Mouse (Mus musculus) neural tube, embryonic 14.5 days (tissue): Measurements from ENCODE around the gene Mroh2a. TPM values are rescaled to one million over a fixed set of nuclear protein-coding genes. Genes with fewer than 3 reads are reported as not detected.
"Not testable (repeated sequence)": the region's sequence is repeated elsewhere in the genome, so short reads cannot be mapped to it uniquely, and the experiment has no call there.

Experiments used
- ATAC-seq: fragments of 200-750 bp; cut with Nextera tagmentation; 2 replicates; pipeline ENCODE4 v1.8.0; 2017; ENCODE audit warnings: low read depth, mild to moderate bottlenecking, moderate TSS enrichment, moderate library complexity
- H3K27ac ChIP-seq: fragments of 300-500 bp; sonication (generic); 2 replicates; pipeline ENCODE4 v1.5.1; 2014; ENCODE audit warnings: low read depth, mild to moderate bottlenecking, control low read depth, low read length, moderate library complexity, mixed read lengths
- H3K27me3 ChIP-seq: fragments of 300-500 bp; sonication (generic); 2 replicates; pipeline ENCODE4 v1.6.1; 2014; ENCODE audit warnings: low read length; ENCODE audit not compliant: control insufficient read depth, insufficient read depth
- H3K36me3 ChIP-seq: fragments of 300-500 bp; sonication (generic); 2 replicates; pipeline ENCODE4 v1.6.1; 2014; ENCODE audit warnings: low read length, mixed read lengths; ENCODE audit not compliant: control insufficient read depth, insufficient read depth
- H3K4me1 ChIP-seq: fragments of 300-500 bp; sonication (generic); 2 replicates; pipeline ENCODE4 v1.6.1; 2014; ENCODE audit warnings: low read length; ENCODE audit not compliant: control insufficient read depth, insufficient read depth
- H3K4me2 ChIP-seq: fragments of 300-500 bp; sonication (generic); 2 replicates; pipeline ENCODE4 v1.6.1; 2014; ENCODE audit warnings: mild to moderate bottlenecking, low read depth, low read length, control low read depth
- H3K4me3 ChIP-seq: fragments of 300-500 bp; sonication (generic); 2 replicates; pipeline ENCODE4 v1.5.1; 2014; ENCODE audit warnings: low read depth, low read length, control low read depth, mixed read lengths
- H3K9ac ChIP-seq: fragments of 300-500 bp; sonication (generic); replicated peaks from 2 replicates; pipeline ENCODE4 v1.6.1; 2014; ENCODE audit warnings: low read depth, mild to moderate bottlenecking, control low read depth, low read length, mixed read lengths
- H3K9me3 ChIP-seq: fragments of 300-500 bp; sonication (generic); 2 replicates; pipeline ENCODE4 v1.6.1; 2016; ENCODE audit warnings: low read length; ENCODE audit not compliant: control insufficient read depth
- WGBS: fragments of 180-500 bp; shearing (Covaris S2); extraction: QIAGEN DNeasy Blood & Tissue Kit; methylation state at CpG from one replicate; pipeline ENCODE4 v1.1.7; 2014; 5-methylcytosine and 5-hydroxymethylcytosine counted together
- polyA plus RNA-seq: library from polyadenylated mRNA; unstranded; fragments of >200 nt; fragmentation: Nextera tagmentation; extraction: Ambion mirVana; gene quantifications from 2 replicates; pipeline ENCODE4 v1.2.1, GENCODE M21; 2014

Mroh2a gene
- polyA plus RNA-seq, 1 experiment from 2014 or later, result 0.71 TPM

- H3K27ac ChIP-seq, result no peak overlapping the region
- no peaks in the 10 kb centered on the region for H3K36me3 ChIP-seq
- H3K4me2 ChIP-seq, result no peak overlapping the region
- WGBS, result 69% methylated on average over 2 of the region's 2 CpGs
- H3K9me3 ChIP-seq, result peaks cover 44% of the 10 kb centered on the region
- no peak overlapping the region for H3K4me3 ChIP-seq
- ATAC-seq, result no peak
- no peaks in the 10 kb centered on the region for H3K4me1 ChIP-seq
- H3K27me3 ChIP-seq, result no peaks in the 10 kb centered on the region
- H3K9ac ChIP-seq, result no peak overlapping the region
These were observed 2.6 kb upstream of the Mroh2a start for GRCm38 (mm10) chr1:88224029-88224776.

- not testable (repeated sequence) for H3K27ac ChIP-seq, H3K4me1 ChIP-seq, H3K27me3 ChIP-seq, H3K4me3 ChIP-seq, H3K4me2 ChIP-seq, H3K9ac ChIP-seq, H3K36me3 ChIP-seq, ATAC-seq
- peaks cover 55% of the 10 kb centered on the region for H3K9me3 ChIP-seq
- 36% methylated on average over 2 of the region's 2 CpGs for WGBS
These were observed 1.5 kb upstream of the Mroh2a start for GRCm38 (mm10) chr1:88225301-88225700.

- Histone ChIP-seq H3K36me3 (no peaks in the 10 kb centered on the region), H3K4me1 (no peaks in the 10 kb centered on the region), H3K27ac (no peak overlapping the region), H3K4me2 (no peak overlapping the region), H3K9me3 (peaks cover 59% of the 10 kb centered on the region), H3K27me3 (no peaks in the 10 kb centered on the region), H3K4me3 (no peak overlapping the region), H3K9ac (no peak overlapping the region)
- ATAC-seq, result no peak
These were observed 1.0 kb upstream of the Mroh2a start for GRCm38 (mm10) chr1:88225741-88226140.

- WGBS, result 61% methylated on average over 2 of the region's 2 CpGs
- Histone ChIP-seq H3K4me2 (no peak overlapping the region), H3K4me1 (no peaks in the 10 kb centered on the region), H3K4me3 (no peak overlapping the region), H3K27me3 (no peaks in the 10 kb centered on the region), H3K9ac (no peak overlapping the region), H3K9me3 (peaks cover 71% of the 10 kb centered on the region), H3K36me3 (no peaks in the 10 kb centered on the region), H3K27ac (no peak overlapping the region)
- no peak for ATAC-seq
These were observed 696 bp downstream of the Mroh2a start for GRCm38 (mm10) chr1:88227482-88227881.

GRCm38 (mm10) chr1:88228121-88228520 is 1.3 kb downstream of the Mroh2a start:
- Histone ChIP-seq H3K4me2 (no peak overlapping the region), H3K9ac (no peak overlapping the region), H3K27ac (no peak overlapping the region), H3K4me1 (no peaks in the 10 kb centered on the region), H3K9me3 (peaks cover 78% of the 10 kb centered on the region), H3K27me3 (no peaks in the 10 kb centered on the region), H3K4me3 (no peak overlapping the region), H3K36me3 (no peaks in the 10 kb centered on the region)
- 71% methylated on average over 7 of the region's 7 CpGs for WGBS
- no peak for ATAC-seq

GRCm38 (mm10) chr1:88229566-88229965 is 2.8 kb downstream of the Mroh2a start:
- Histone ChIP-seq H3K27ac (no peak overlapping the region), H3K27me3 (no peaks in the 10 kb centered on the region), H3K4me2 (no peak overlapping the region), H3K4me3 (no peak overlapping the region), H3K4me1 (no peaks in the 10 kb centered on the region), H3K9me3 (peaks cover 92% of the 10 kb centered on the region), H3K36me3 (no peaks in the 10 kb centered on the region), H3K9ac (no peak overlapping the region)
- no peak for ATAC-seq
- 80% methylated on average over 3 of the region's 3 CpGs for WGBS

GRCm38 (mm10) chr1:88229986-88230385 is 3.2 kb downstream of the Mroh2a start:
- H3K4me1 ChIP-seq, result no peaks in the 10 kb centered on the region
- H3K27ac ChIP-seq, result no peak overlapping the region
- H3K27me3 ChIP-seq, result no peaks in the 10 kb centered on the region
- no peak overlapping the region for H3K9ac ChIP-seq
- H3K4me3 ChIP-seq, result no peak overlapping the region
- 85% methylated on average over 5 of the region's 5 CpGs for WGBS
- H3K9me3 ChIP-seq, result peaks cover 96% of the 10 kb centered on the region
- no peak overlapping the region for H3K4me2 ChIP-seq
- ATAC-seq, result no peak
- no peaks in the 10 kb centered on the region for H3K36me3 ChIP-seq

- no peak overlapping the region for H3K4me3 ChIP-seq
- H3K27me3 ChIP-seq, result no peaks in the 10 kb centered on the region
- H3K9me3 ChIP-seq, result peaks cover 99% of the 10 kb centered on the region
- no peaks in the 10 kb centered on the region for H3K36me3 ChIP-seq
- no peaks in the 10 kb centered on the region for H3K4me1 ChIP-seq
- H3K9ac ChIP-seq, result no peak overlapping the region
- WGBS, result 70% methylated on average over 7 of the region's 7 CpGs
- H3K4me2 ChIP-seq, result no peak overlapping the region
- ATAC-seq, result no peak
- no peak overlapping the region for H3K27ac ChIP-seq
These were observed 3.6 kb downstream of the Mroh2a start for GRCm38 (mm10) chr1:88230421-88230820.

GRCm38 (mm10) chr1:88230981-88231802 is 4.4 kb downstream of the Mroh2a start:
- H3K9ac ChIP-seq, result no peak overlapping the region
- H3K4me1 ChIP-seq, result no peaks in the 10 kb centered on the region
- no peaks in the 10 kb centered on the region for H3K36me3 ChIP-seq
- ATAC-seq, result no peak
- 78% methylated on average over 6 of the region's 6 CpGs for WGBS
- no peak overlapping the region for H3K4me2 ChIP-seq
- peaks cover 98% of the 10 kb centered on the region for H3K9me3 ChIP-seq
- H3K27me3 ChIP-seq, result no peaks in the 10 kb centered on the region
- H3K27ac ChIP-seq, result no peak overlapping the region
- no peak overlapping the region for H3K4me3 ChIP-seq
